Mouse (Mus musculus) liver, postnatal 0 days (tissue): ENCODE measurements around the gene Pex3. TPM values are rescaled to one million over a fixed set of nuclear protein-coding genes. Genes with fewer than 3 reads are reported as not detected.
A peak's percentile ranks its signal among the peaks of the same experiment; 100 is the strongest.

ENCODE experiments used
- ATAC-seq: fragments of 200-750 bp; cut with Nextera tagmentation; 2 replicates; pipeline ENCODE4 v1.8.0; 2017; ENCODE audit warnings: mild to moderate bottlenecking, moderate library complexity
- DNase-seq: peaks from one replicate; pipeline ENCODE4 v3.0.0-alpha.2; 2016
- H3K27ac ChIP-seq: fragments of 300-500 bp; sonication (generic); 2 replicates; pipeline ENCODE4 v1.5.1; 2014; ENCODE audit warnings: antibody characterized with exemption, moderate library complexity, mild to moderate bottlenecking, low read depth
- H3K27me3 ChIP-seq: fragments of 300-500 bp; sonication (generic); 2 replicates; pipeline ENCODE4 v1.6.1; 2014; ENCODE audit warnings: low read length, control low read depth, mixed read lengths; ENCODE audit not compliant: insufficient read depth
- H3K36me3 ChIP-seq: fragments of 300-500 bp; sonication (generic); replicated peaks from 2 replicates; pipeline ENCODE4 v1.6.1; 2014; ENCODE audit warnings: mild to moderate bottlenecking, control low read depth, low read length, moderate library complexity, mixed read lengths; ENCODE audit not compliant: insufficient read depth
- H3K4me1 ChIP-seq: fragments of 300-500 bp; sonication (generic); 2 replicates; pipeline ENCODE4 v1.6.1; 2014; ENCODE audit warnings: antibody characterized with exemption, mild to moderate bottlenecking, control low read depth; ENCODE audit not compliant: insufficient read depth
- H3K4me2 ChIP-seq: fragments of 300-500 bp; sonication (generic); 2 replicates; pipeline ENCODE4 v1.6.1; 2014; ENCODE audit warnings: low read depth, mild to moderate bottlenecking, low read length, moderate library complexity, mixed read lengths
- H3K4me3 ChIP-seq: fragments of 300-500 bp; sonication (generic); 2 replicates; pipeline ENCODE4 v1.5.1; 2014; ENCODE audit warnings: low read depth, low read length
- H3K9ac ChIP-seq: fragments of 300-500 bp; sonication (generic); replicated peaks from 2 replicates; pipeline ENCODE4 v1.6.1; 2014; ENCODE audit warnings: mild to moderate bottlenecking, moderate library complexity
- H3K9me3 ChIP-seq: fragments of 300-500 bp; sonication (generic); 2 replicates; pipeline ENCODE4 v1.6.1; 2016; ENCODE audit warnings: mild to moderate bottlenecking, control low read depth, low read length, mixed read lengths
- CTCF ChIP-seq: sonication (generic); IDR thresholded peaks from 2 replicates; pipeline ENCODE4 v1.5.1; 2016; ENCODE audit warnings: antibody characterized with exemption, low read depth
- EP300 ChIP-seq: IDR thresholded peaks from 2 replicates; pipeline ENCODE4 v1.6.1; 2016; ENCODE audit warnings: antibody characterized with exemption, low read depth, mild to moderate bottlenecking
- WGBS: fragments of 180-500 bp; shearing (Covaris S2); extraction: QIAGEN DNeasy Blood & Tissue Kit; methylation state at CpG from one replicate; pipeline ENCODE4 v1.1.7; 2014; ENCODE audit not compliant: insufficient replicate concordance; 5-methylcytosine and 5-hydroxymethylcytosine counted together
- polyA plus RNA-seq: library from polyadenylated mRNA; unstranded; fragments of >200 nt; fragmentation: Nextera tagmentation; extraction: Ambion mirVana; gene quantifications from 2 replicates; pipeline ENCODE4 v1.2.1, GENCODE M21; 2015

The Pex3 gene
- polyA plus RNA-seq, 1 experiment from 2014 or later: 13.6 TPM

DNA sequence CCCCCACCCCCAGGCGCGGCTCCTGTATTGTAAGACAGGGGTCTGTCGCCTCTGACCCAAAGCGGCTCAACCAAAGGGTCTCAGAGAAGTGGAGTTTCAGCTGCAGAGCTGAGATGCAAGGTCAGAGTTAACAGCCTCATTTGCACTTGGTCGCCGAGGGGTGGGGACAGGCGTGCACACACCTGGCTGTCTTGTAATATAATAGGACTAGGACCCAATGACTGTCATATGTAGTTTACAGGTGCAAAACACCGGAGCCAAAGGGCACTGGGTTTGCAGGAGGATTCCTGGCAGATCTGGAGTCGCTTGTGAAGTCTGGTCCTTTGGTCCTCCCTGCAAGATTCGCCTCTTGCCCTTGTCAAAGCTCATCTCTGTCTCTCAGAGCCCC lies 78.4 kb downstream of the Pex3 start:
- Histone ChIP-seq H3K4me3 (peak overlapping the region; percentile 68), H3K27me3 (peaks cover 28% of the 10 kb centered on the region), H3K4me2 (peak overlapping the region; percentile 95), H3K4me1 (peaks cover 6% of the 10 kb centered on the region), H3K27ac (no peak overlapping the region), H3K9ac (peak overlapping the region; percentile 62), H3K9me3 (no peaks in the 10 kb centered on the region), H3K36me3 (no peaks in the 10 kb centered on the region)
- ATAC-seq (no peak), DNase-seq (no peak)
- TF ChIP-seq CTCF: no peak
- no peak for TF ChIP-seq EP300
- 4% methylated on average over 10 of the region's 10 CpGs for WGBS

Other genes with a start within 250 kb of the Pex3 start
- 4.9 and 5.4 TPM in 2 replicates for gene Phactr2, start 78.7 kb downstream of the Pex3 start, polyA plus RNA-seq
- gene Fuca2, start 53.6 kb downstream of the Pex3 start, polyA plus RNA-seq: 35.8 and 39.8 TPM in 2 replicates
- 2.1 and 2.9 TPM in 2 replicates for gene Adat2, start 248 bp downstream of the Pex3 start, polyA plus RNA-seq